Mouse (Mus musculus) neural tube, embryonic 14.5 days (tissue): ENCODE measurements around the gene Fgf15. TPM values are rescaled to one million over a fixed set of nuclear protein-coding genes. Genes with fewer than 3 reads are reported as not detected.

Source experiments
- ATAC-seq: fragments of 200-750 bp; cut with Nextera tagmentation; 2 replicates; pipeline ENCODE4 v1.8.0; 2017; ENCODE audit warnings: low read depth, mild to moderate bottlenecking, moderate TSS enrichment, moderate library complexity
- H3K27ac ChIP-seq: fragments of 300-500 bp; sonication (generic); 2 replicates; pipeline ENCODE4 v1.5.1; 2014; ENCODE audit warnings: low read depth, mild to moderate bottlenecking, control low read depth, low read length, moderate library complexity, mixed read lengths
- H3K27me3 ChIP-seq: fragments of 300-500 bp; sonication (generic); 2 replicates; pipeline ENCODE4 v1.6.1; 2014; ENCODE audit warnings: low read length; ENCODE audit not compliant: control insufficient read depth, insufficient read depth
- H3K36me3 ChIP-seq: fragments of 300-500 bp; sonication (generic); 2 replicates; pipeline ENCODE4 v1.6.1; 2014; ENCODE audit warnings: low read length, mixed read lengths; ENCODE audit not compliant: control insufficient read depth, insufficient read depth
- H3K4me1 ChIP-seq: fragments of 300-500 bp; sonication (generic); 2 replicates; pipeline ENCODE4 v1.6.1; 2014; ENCODE audit warnings: low read length; ENCODE audit not compliant: control insufficient read depth, insufficient read depth
- H3K4me2 ChIP-seq: fragments of 300-500 bp; sonication (generic); 2 replicates; pipeline ENCODE4 v1.6.1; 2014; ENCODE audit warnings: mild to moderate bottlenecking, low read depth, low read length, control low read depth
- H3K4me3 ChIP-seq: fragments of 300-500 bp; sonication (generic); 2 replicates; pipeline ENCODE4 v1.5.1; 2014; ENCODE audit warnings: low read depth, low read length, control low read depth, mixed read lengths
- H3K9ac ChIP-seq: fragments of 300-500 bp; sonication (generic); replicated peaks from 2 replicates; pipeline ENCODE4 v1.6.1; 2014; ENCODE audit warnings: low read depth, mild to moderate bottlenecking, control low read depth, low read length, mixed read lengths
- H3K9me3 ChIP-seq: fragments of 300-500 bp; sonication (generic); 2 replicates; pipeline ENCODE4 v1.6.1; 2016; ENCODE audit warnings: low read length; ENCODE audit not compliant: control insufficient read depth
- WGBS: fragments of 180-500 bp; shearing (Covaris S2); extraction: QIAGEN DNeasy Blood & Tissue Kit; methylation state at CpG from one replicate; pipeline ENCODE4 v1.1.7; 2014; 5-methylcytosine and 5-hydroxymethylcytosine counted together
- polyA plus RNA-seq: library from polyadenylated mRNA; unstranded; fragments of >200 nt; fragmentation: Nextera tagmentation; extraction: Ambion mirVana; gene quantifications from 2 replicates; pipeline ENCODE4 v1.2.1, GENCODE M21; 2014

Fgf15 gene
- 11.9 and 13.3 TPM in 2 replicates for polyA plus RNA-seq

DNA sequence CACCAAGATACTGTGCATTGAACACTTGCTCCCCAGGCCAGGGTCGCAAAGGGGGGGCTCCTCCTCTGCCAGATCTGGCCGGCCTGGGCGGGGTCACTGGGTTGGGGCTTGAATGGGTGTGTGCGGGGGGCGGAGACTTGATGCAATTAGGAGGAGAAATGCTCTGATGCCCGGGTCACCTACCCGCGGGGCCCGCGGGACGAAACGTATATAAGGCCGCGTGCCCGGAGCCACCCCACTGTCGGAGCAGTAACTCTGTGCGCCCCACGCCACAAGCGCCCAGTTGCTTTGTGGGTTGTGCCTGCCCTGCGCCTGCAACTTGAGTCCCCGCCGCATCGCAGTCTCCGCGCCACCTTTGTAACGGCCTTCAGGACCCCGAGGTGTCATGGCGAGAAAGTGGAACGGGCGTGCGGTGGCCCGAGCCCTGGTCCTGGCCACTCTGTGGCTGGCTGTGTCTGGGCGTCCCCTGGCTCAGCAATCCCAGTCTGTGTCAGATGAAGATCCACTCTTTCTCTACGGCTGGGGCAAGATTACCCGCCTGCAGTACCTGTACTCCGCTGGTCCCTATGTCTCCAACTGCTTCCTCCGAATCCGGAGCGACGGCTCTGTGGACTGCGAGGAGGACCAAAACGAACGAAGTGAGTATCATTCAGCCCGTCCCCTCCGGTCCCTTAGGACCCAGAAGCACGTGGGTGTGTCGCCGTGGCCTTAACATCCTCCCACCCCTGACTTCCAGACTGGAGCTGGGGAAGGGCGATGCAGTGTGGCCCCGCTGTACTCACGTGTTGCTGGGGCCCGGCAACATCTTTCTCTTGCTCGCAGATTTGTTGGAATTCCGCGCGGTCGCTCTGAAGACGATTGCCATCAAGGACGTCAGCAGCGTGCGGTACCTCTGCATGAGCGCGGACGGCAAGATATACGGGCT, at the start of gene Fgf15:
Gene Fgf15 (plus strand): TSS at position 238 of the 925 bp plus-strand sequence.
- peak; percentile 15; the same call in 1 of the 2 replicates for ATAC-seq
- no peaks in the 10 kb centered on the region for H3K9me3 ChIP-seq
- peaks cover 6% of the 10 kb centered on the region; the same call in 1 of the 2 replicates for H3K27me3 ChIP-seq
- no peaks in the 10 kb centered on the region for H3K36me3 ChIP-seq
- H3K4me2 ChIP-seq, result peak within 1 kb of the TSS; percentile 93
- WGBS, result under 1% methylated on average over 62 of the region's 65 CpGs
- peak within 1 kb of the TSS; percentile 33 for H3K4me3 ChIP-seq
- H3K4me1 ChIP-seq, result peaks cover 14% of the 10 kb centered on the region
- peak within 1 kb of the TSS; percentile 44 for H3K9ac ChIP-seq
- H3K27ac ChIP-seq, result peak within 1 kb of the TSS; percentile 58

DNA sequence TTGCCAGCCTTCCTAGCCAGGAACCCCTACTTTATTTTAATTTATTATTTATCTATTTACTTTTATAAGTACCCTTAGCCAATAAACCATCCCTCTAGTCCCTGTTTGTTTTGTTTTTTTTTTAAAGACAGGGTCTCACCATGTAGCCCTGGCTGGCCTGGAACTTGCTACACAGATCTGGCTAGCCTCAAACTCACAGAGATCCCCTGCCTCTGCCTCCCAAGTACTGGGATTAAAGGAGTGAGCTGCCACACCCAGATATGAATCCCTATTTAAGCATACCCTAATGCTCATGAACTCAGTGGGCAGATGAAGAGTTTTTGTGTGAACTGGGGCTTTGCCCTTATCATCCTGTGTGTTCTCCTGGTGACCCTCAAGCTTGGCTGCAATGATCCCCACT, 49.3 kb upstream of the Fgf15 start, which contains the start of gene Fgf4:
Gene Fgf4 (plus strand): TSS at position 301 of the 400 bp plus-strand sequence.
- ATAC-seq, result no peak

DNA sequence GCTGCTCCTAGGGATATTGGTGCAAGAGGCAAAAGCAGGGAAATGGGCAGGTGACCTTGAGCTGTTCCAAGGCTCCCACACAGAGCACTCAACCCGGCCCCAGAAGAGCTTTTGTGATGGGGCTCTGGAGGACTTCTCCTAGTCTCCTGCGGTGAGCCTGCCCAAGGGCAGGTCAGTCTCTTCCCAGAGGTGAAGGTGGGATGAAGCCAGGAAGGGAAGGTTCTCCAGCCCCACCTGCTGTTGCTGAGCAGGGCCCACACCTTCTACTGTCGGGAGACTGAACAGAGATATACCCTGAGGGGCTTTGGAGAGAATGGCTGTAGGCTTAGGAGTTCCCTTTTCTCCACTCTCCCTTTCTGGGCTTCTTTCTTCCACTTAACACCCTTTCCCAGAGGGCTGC, 45.0 kb upstream of the Fgf15 start:
- no peak overlapping the region for H3K9ac ChIP-seq
- H3K36me3 ChIP-seq, result no peaks in the 10 kb centered on the region
- H3K4me3 ChIP-seq, result no peak overlapping the region
- H3K4me1 ChIP-seq, result no peaks in the 10 kb centered on the region
- H3K4me2 ChIP-seq, result no peak overlapping the region
- ATAC-seq, result no peak
- no peaks in the 10 kb centered on the region for H3K9me3 ChIP-seq
- no peak overlapping the region for H3K27ac ChIP-seq
- H3K27me3 ChIP-seq, result no peaks in the 10 kb centered on the region
- 48% methylated on average over 3 of the region's 3 CpGs for WGBS

More for the DNA sequence above, 49.3 kb upstream of the Fgf15 start, which contains the start of gene Fgf4:
- Histone ChIP-seq H3K9me3 (no peaks in the 10 kb centered on the region), H3K4me3 (no peak within 1 kb of the TSS), H3K4me2 (no peak within 1 kb of the TSS), H3K9ac (no peak within 1 kb of the TSS), H3K27ac (no peak within 1 kb of the TSS), H3K4me1 (no peaks in the 10 kb centered on the region), H3K36me3 (no peaks in the 10 kb centered on the region), H3K27me3 (no peaks in the 10 kb centered on the region)

DNA sequence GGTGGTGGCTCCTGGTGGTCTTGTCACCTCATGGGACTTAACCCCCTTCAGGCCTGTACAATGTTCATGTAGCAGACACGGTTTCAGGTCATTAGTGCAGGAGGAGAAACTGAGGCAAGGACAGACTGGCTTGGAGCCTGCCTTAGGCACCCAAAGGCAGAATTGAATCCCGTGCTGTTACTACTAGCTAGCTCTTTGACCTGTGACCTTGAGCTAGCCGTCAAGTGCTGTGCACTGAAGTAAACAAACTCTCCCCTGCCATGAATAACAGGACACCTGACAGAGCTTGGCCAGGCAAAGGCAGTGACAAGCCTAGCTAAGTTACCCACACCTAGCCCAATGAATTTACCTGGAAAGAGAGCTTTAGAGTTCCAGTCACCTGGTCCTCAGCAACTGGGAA, 41.4 kb upstream of the Fgf15 start:
- Histone ChIP-seq H3K9ac (no peak overlapping the region), H3K36me3 (no peaks in the 10 kb centered on the region), H3K4me1 (no peaks in the 10 kb centered on the region), H3K4me3 (no peak overlapping the region), H3K9me3 (no peaks in the 10 kb centered on the region), H3K27ac (no peak overlapping the region), H3K27me3 (peaks cover 7% of the 10 kb centered on the region), H3K4me2 (no peak overlapping the region)
- no peak for ATAC-seq
- 74% methylated on average over 3 of the region's 3 CpGs for WGBS

DNA sequence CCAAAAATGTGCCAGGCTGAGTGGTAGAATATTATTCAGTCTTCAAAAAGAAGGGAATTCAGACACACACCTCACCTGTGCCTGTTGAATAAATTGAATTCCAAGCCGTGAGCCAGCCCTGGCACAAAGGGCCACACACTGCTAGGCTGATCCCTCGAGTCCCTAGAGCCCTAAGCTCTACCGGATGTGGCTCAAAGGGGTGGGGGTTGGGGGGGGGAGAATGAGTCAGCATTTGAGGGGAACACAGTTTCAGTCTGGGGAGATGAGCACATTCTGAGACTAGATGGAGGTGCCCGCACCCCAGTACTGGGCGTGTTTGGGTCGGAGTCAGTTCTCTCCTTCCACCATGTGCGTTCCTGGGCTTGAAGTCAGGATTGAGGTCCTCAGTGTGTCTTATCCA, 39.2 kb upstream of the Fgf15 start:
- ATAC-seq, result no peak
- Histone ChIP-seq H3K4me3 (no peak overlapping the region), H3K27ac (no peak overlapping the region), H3K27me3 (peaks cover 29% of the 10 kb centered on the region), H3K9ac (no peak overlapping the region), H3K36me3 (no peaks in the 10 kb centered on the region), H3K9me3 (no peaks in the 10 kb centered on the region), H3K4me2 (no peak overlapping the region), H3K4me1 (peaks cover 7% of the 10 kb centered on the region)
- WGBS, result 92% methylated on average over 7 of the region's 7 CpGs

DNA sequence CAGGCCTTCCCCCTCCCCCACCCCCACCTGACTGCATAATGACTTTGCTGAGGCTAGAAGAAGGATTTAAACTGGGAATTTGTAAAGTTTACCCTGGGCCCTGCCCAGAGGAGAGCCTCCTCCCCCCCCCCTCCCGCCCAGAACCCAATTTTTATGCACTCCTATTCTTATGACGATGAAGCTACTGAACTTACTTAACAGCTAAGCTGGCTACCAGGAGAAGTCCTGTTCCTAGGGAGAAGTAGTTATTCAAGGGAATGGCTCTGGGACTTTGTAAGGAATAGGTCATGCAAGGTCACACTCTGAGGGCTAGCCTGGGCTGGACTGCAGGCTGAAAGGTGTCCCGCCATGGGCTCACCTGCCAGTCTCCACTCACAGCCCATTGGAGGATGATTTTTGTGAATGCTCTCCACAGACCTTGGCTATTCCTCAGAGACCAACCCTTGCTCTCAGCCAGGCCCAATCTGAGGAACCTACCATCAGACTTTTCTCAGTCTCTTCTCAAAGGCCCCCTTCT, 38.4 kb upstream of the Fgf15 start:
- no peak overlapping the region for H3K4me3 ChIP-seq
- no peak overlapping the region for H3K4me2 ChIP-seq
- H3K9me3 ChIP-seq, result no peaks in the 10 kb centered on the region
- no peak overlapping the region for H3K9ac ChIP-seq
- WGBS, result 72% methylated on average over 3 of the region's 3 CpGs
- peaks cover 34% of the 10 kb centered on the region for H3K27me3 ChIP-seq
- H3K27ac ChIP-seq, result no peak overlapping the region
- peaks cover 7% of the 10 kb centered on the region for H3K4me1 ChIP-seq
- no peak for ATAC-seq
- H3K36me3 ChIP-seq, result no peaks in the 10 kb centered on the region

DNA sequence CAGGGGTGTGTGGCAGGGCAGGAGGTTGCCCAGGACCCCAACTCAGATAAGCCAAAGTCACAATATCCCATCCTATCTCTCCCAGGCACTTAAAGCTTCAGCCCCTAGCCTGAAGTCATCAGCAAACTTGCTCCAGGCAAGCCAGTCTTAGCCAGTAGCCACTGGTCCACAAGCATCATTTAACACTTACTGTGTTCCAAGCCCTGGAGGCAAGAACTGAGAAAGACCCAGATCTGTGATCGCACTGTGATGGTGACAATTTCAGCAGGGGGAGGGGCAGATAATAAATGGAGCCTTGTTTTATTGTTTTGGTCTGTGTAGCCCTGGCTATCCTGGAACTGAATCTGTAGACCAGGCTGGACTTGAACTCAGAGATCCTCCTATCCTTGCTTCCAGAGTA, 37.6 kb upstream of the Fgf15 start:
- Histone ChIP-seq H3K4me1 (peaks cover 7% of the 10 kb centered on the region), H3K9me3 (no peaks in the 10 kb centered on the region), H3K36me3 (no peaks in the 10 kb centered on the region), H3K27ac (no peak overlapping the region), H3K9ac (no peak overlapping the region), H3K4me2 (no peak overlapping the region), H3K4me3 (no peak overlapping the region), H3K27me3 (peaks cover 41% of the 10 kb centered on the region)
- ATAC-seq, result no peak
- 79% methylated on average over 1 of the region's 1 CpGs for WGBS

DNA sequence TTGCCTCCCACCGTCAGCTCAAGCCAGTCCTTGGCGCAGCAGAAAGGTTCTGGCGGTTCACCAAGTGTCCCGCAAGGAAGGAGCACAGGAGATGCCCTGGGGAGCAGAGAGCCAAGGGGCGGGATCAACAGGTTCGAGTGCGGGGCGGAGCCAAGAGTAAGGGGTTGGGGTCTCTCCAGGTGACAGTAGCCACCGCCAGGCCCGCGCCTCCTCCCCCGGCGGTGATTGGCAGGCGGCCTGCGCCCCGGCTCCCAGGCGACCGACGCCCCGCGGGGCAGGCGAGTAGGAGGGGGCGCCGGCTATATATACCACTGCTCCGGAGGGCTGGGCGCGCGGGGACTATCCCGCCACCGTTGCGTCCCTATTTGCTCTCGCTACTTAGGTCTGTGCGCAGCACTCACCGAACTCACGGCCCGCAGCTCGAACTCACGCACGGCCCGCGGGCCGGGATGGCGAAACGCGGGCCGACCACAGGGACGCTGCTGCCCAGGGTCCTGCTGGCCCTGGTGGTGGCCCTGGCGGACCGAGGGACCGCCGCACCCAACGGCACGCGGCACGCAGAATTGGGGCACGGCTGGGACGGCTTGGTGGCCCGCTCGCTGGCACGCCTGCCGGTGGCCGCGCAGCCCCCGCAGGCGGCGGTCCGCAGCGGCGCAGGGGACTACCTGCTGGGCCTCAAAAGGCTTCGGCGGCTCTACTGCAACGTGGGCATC, 35.1 kb upstream of the Fgf15 start:
- H3K9me3 ChIP-seq, result no peaks in the 10 kb centered on the region
- no peak for ATAC-seq
- peak overlapping the region; percentile 24 for H3K4me2 ChIP-seq
- no peak overlapping the region for H3K9ac ChIP-seq
- no peaks in the 10 kb centered on the region for H3K36me3 ChIP-seq
- H3K27ac ChIP-seq, result no peak overlapping the region
- H3K27me3 ChIP-seq, result peaks cover 56% of the 10 kb centered on the region
- H3K4me3 ChIP-seq, result peak overlapping the region; percentile 12; the same call in 1 of the 2 replicates
- H3K4me1 ChIP-seq, result peaks cover 7% of the 10 kb centered on the region
- under 1% methylated on average over 68 of the region's 72 CpGs for WGBS

DNA sequence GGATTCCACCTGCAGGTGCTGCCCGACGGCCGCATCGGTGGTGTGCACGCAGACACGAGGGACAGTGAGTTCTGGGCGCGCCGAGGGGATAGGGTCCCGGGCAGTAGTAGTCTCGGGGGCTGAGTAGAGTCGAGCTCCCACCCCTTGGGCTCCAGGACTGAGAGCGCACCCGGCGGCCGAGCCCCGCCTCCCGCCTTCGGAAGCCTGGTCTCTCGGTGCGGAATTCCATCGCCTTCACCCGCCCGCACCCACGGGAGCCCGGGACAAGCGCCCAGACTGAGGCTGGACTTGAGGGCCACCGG, 34.6 kb upstream of the Fgf15 start:
- Histone ChIP-seq H3K27me3 (peaks cover 56% of the 10 kb centered on the region), H3K4me3 (peak overlapping the region; percentile 12; the same call in 1 of the 2 replicates), H3K4me1 (peaks cover 7% of the 10 kb centered on the region), H3K9ac (no peak overlapping the region), H3K27ac (no peak overlapping the region), H3K9me3 (no peaks in the 10 kb centered on the region), H3K4me2 (peak overlapping the region; percentile 24), H3K36me3 (no peaks in the 10 kb centered on the region)
- WGBS, result 0% methylated on average over 28 of the region's 28 CpGs
- no peak for ATAC-seq
